Mouse (Mus musculus): Measurements from ENCODE around the gene Polrmt. TPM values are rescaled to one million over a fixed set of nuclear protein-coding genes. Genes with fewer than 3 reads are reported as not detected.
A peak's percentile ranks its signal among the peaks of the same experiment; 100 is the strongest.

Gene Polrmt
- polyA plus RNA-seq, 1 experiment from 2014 or later, result 46.2 TPM

DNA sequence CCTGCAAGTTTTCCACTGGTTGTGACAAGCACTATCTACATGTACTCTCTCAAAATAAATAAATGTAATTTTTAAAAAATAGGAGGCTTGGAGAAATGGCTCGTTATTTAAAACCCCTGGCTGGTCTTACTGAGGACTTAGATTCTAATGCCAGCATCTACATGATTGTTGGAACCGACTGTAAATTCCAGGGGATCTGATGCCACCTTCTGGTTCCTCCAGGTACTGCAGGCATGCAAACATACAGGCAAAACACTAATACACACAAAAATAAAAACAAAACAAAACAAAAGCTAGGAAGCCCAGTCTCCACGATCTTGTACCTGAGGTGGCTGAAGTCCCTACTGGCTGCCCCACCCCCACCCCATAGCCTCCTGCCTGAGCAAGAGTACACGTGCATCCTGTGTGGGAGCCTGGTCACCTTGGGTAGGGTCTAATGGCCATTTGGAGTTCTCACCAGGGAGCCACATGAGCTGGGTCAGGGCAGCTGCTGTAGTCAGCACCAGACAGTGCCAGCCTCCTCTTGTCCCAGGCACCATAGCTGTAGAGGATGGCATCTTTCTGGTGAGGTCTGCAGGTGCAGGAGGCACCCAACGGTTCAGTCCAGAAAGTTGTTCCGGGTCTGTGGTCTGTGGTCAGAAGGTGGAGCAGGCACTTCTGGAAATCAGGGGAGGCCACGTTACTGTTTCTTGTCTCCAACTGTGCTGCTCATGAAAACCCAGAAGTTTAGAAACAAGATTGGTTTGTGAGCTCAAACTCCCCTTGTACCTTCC lies 42.2 kb upstream of the Polrmt start:
- Histone ChIP-seq H3K4me2 (ENCODE audit: low read depth, low read length) (no peak overlapping the region), H3K9me3 (ENCODE audit: control insufficient read depth, low read length) (no peaks in the 10 kb centered on the region), H3K9ac (ENCODE audit: low read length) (no peak overlapping the region), H3K27me3 (ENCODE audit: control insufficient read depth, insufficient read depth, low read depth, low read length) (no peaks in the 10 kb centered on the region), H3K27ac (ENCODE audit: low read length) (no peak overlapping the region), H3K4me3 (ENCODE audit: low read length) (no peak overlapping the region), H3K4me1 (replicated peaks; ENCODE audit: control insufficient read depth, insufficient read depth, low read length) (no peaks in the 10 kb centered on the region; the same call in 1 of the 2 replicates), H3K36me3 (ENCODE audit: control insufficient read depth, insufficient read depth, low read length) (no peaks in the 10 kb centered on the region)
- 33% methylated on average over 7 of the region's 7 CpGs for WGBS
- ATAC-seq (ENCODE audit: low read depth), result no peak

DNA sequence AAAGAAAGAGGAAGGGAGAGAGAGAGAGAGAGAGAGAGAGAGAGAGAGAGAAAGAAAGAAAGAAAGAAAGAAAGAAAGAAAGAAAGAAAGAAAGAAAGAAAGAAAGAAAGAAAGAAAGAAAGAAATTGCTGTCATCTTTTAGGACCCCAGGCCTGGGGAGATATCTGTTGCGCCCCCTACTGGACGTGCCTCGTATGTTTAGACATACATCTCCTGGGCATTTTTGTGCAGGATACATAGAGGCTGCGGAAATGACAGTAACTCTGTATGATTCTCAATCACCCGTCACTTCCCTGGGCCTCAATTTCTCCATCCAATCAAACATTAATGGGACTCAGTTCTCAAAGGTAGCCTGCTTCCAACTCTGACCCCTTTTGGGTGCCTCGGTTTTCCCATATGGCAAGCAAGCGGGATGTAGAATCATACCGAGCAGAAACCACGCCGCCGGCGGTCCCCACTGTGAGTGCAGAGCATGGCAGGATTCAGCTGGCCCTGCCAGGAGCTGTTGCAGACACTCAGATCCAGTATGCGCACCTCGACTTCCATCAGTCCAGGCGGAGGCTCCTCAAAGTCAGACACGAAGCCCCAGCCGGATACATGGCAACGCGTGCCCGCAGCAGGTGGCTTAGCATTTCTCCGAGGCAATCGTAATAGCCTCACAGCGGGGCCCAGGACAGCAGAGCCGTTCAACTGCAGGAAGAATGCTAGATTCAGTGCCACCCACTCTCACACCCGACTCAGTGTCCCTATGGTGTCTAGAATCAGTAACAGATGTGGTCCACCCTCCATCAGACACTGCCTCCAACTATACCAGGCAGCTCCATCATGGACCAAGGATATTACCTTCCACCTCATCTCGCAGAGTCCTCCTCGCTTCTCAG lies 37.8 kb upstream of the Polrmt start:
- H3K4me1 ChIP-seq (replicated peaks; ENCODE audit: control insufficient read depth, insufficient read depth, low read length), result peaks cover 14% of the 10 kb centered on the region
- no peak for ATAC-seq (ENCODE audit: low read depth)
- no peaks in the 10 kb centered on the region for H3K36me3 ChIP-seq (ENCODE audit: control insufficient read depth, insufficient read depth, low read length)
- H3K4me2 ChIP-seq (ENCODE audit: low read depth, low read length), result no peak overlapping the region
- no peaks in the 10 kb centered on the region for H3K9me3 ChIP-seq (ENCODE audit: control insufficient read depth, low read length)
- 38% methylated on average over 27 of the region's 27 CpGs for WGBS
- H3K27me3 ChIP-seq (ENCODE audit: control insufficient read depth, insufficient read depth, low read depth, low read length), result no peaks in the 10 kb centered on the region; the same call in 1 of the 2 replicates
- H3K4me3 ChIP-seq (ENCODE audit: low read length), result no peak overlapping the region
- H3K27ac ChIP-seq (ENCODE audit: low read length), result no peak overlapping the region
- no peak overlapping the region for H3K9ac ChIP-seq (ENCODE audit: low read length)

DNA sequence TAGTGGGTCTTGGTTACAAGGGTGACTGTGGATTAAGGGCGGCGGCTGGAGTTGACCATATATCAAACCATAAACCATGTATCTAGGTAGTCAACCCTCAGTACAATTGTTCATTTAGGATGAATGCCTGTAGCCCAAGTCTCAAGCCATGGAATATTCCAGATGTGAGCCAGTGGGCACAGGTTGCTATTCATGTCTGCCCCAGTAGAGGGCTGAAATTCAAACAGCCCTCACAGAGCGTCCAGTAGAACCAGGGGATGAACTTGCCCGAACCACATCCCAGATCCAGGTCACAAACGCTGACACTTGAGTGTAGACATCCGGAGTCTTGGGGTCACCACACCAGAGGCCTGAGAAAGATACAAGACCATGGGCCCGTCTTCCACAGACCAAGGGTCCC lies 36.7 kb upstream of the Polrmt start:
- 60% methylated on average over 7 of the region's 7 CpGs for WGBS
- no peak overlapping the region for H3K9ac ChIP-seq (ENCODE audit: low read length)
- H3K36me3 ChIP-seq (ENCODE audit: control insufficient read depth, insufficient read depth, low read length), result no peaks in the 10 kb centered on the region
- no peak overlapping the region for H3K4me2 ChIP-seq (ENCODE audit: low read depth, low read length)
- H3K4me1 ChIP-seq (replicated peaks; ENCODE audit: control insufficient read depth, insufficient read depth, low read length), result peaks cover 25% of the 10 kb centered on the region
- H3K27me3 ChIP-seq (ENCODE audit: control insufficient read depth, insufficient read depth, low read depth, low read length), result no peaks in the 10 kb centered on the region; the same call in 1 of the 2 replicates
- H3K9me3 ChIP-seq (ENCODE audit: control insufficient read depth, low read length), result no peaks in the 10 kb centered on the region
- no peak for ATAC-seq (ENCODE audit: low read depth)
- H3K27ac ChIP-seq (ENCODE audit: low read length), result no peak overlapping the region
- no peak overlapping the region for H3K4me3 ChIP-seq (ENCODE audit: low read length)

DNA sequence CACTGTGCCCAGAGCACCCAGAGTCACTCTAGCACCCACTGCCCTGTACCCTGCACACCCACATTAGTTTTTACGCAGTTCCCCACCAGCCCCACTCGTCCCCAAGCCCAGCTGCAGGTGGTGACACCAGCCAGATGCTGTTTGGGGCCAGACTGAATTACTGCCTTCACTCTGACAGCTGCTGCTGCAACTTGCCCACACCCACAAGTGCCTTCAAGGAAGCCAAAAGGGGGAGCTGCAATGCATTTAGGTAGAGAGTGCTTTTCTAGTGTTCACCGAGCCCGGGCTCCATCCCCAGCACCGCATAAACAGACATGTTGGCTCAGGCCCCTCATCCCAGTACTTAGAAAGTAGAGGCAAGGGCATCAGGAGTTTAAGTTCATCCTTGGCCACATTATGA lies 35.6 kb upstream of the Polrmt start:
- Histone ChIP-seq H3K36me3 (ENCODE audit: control insufficient read depth, insufficient read depth, low read length) (no peaks in the 10 kb centered on the region), H3K27ac (ENCODE audit: low read length) (no peak overlapping the region), H3K4me3 (ENCODE audit: low read length) (no peak overlapping the region), H3K9ac (ENCODE audit: low read length) (no peak overlapping the region), H3K4me2 (ENCODE audit: low read depth, low read length) (no peak overlapping the region), H3K9me3 (ENCODE audit: control insufficient read depth, low read length) (no peaks in the 10 kb centered on the region), H3K4me1 (replicated peaks; ENCODE audit: control insufficient read depth, insufficient read depth, low read length) (peaks cover 33% of the 10 kb centered on the region), H3K27me3 (ENCODE audit: control insufficient read depth, insufficient read depth, low read depth, low read length) (no peaks in the 10 kb centered on the region; the same call in 1 of the 2 replicates)
- 65% methylated on average over 5 of the region's 5 CpGs for WGBS
- ATAC-seq (ENCODE audit: low read depth), result no peak

DNA sequence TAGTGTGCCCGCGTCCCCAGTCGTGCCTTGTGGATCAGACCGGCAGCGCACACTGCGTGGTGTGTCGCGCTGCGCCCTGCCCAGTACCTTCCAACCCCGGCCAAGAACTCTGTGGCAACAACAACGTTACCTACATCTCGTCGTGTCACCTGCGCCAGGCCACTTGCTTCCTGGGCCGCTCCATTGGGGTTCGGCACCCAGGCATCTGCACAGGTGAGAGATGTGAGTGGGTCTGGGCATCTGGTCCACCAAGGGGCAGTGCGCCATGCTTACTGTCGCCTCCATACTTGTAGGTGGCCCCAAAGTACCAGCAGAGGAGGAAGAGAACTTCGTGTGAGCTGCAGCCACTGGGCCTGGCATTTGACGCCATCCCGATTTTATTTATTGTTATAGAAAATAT lies 34.8 kb upstream of the Polrmt start:
- Histone ChIP-seq H3K4me1 (replicated peaks; ENCODE audit: control insufficient read depth, insufficient read depth, low read length) (peaks cover 33% of the 10 kb centered on the region), H3K9me3 (ENCODE audit: control insufficient read depth, low read length) (no peaks in the 10 kb centered on the region), H3K36me3 (ENCODE audit: control insufficient read depth, insufficient read depth, low read length) (no peaks in the 10 kb centered on the region), H3K27me3 (ENCODE audit: control insufficient read depth, insufficient read depth, low read depth, low read length) (no peaks in the 10 kb centered on the region; the same call in 1 of the 2 replicates), H3K9ac (ENCODE audit: low read length) (no peak overlapping the region; the same call in 1 of the 2 replicates), H3K27ac (ENCODE audit: low read length) (peak overlapping the region; percentile 69; the same call in 1 of the 2 replicates), H3K4me3 (ENCODE audit: low read length) (peak overlapping the region; percentile 56), H3K4me2 (ENCODE audit: low read depth, low read length) (peak overlapping the region; percentile 92)
- WGBS, result 29% methylated on average over 21 of the region's 21 CpGs
- ATAC-seq (ENCODE audit: low read depth), result no peak

DNA sequence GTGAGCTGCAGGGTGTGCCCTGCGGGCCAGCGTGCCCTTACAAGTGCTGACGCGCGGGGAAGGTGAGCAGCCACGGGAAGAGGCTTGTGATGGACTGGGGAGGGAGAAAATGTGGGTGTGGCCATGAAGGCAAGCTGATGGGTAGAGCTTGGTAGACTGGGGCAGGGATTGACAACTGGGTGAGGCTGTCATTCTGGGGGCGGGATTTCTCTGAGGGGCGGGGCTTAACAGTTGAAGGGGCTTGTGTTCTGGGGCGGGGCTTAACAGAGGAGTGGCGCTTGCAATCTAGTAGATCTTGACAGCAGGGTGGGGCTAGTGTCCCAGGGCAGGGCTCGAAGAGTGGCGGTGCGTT lies 34.3 kb upstream of the Polrmt start:
- no peak for ATAC-seq (ENCODE audit: low read depth)
- H3K4me1 ChIP-seq (replicated peaks; ENCODE audit: control insufficient read depth, insufficient read depth, low read length), result peaks cover 33% of the 10 kb centered on the region
- WGBS, result 2% methylated on average over 11 of the region's 13 CpGs
- H3K27ac ChIP-seq (ENCODE audit: low read length), result peak overlapping the region; percentile 69
- H3K4me3 ChIP-seq (ENCODE audit: low read length), result peak overlapping the region; percentile 56
- H3K36me3 ChIP-seq (ENCODE audit: control insufficient read depth, insufficient read depth, low read length), result no peaks in the 10 kb centered on the region
- H3K4me2 ChIP-seq (ENCODE audit: low read depth, low read length), result peak overlapping the region; percentile 92
- H3K9ac ChIP-seq (ENCODE audit: low read length), result peak overlapping the region; percentile 42
- H3K9me3 ChIP-seq (ENCODE audit: control insufficient read depth, low read length), result no peaks in the 10 kb centered on the region
- H3K27me3 ChIP-seq (ENCODE audit: control insufficient read depth, insufficient read depth, low read depth, low read length), result no peaks in the 10 kb centered on the region; the same call in 1 of the 2 replicates

DNA sequence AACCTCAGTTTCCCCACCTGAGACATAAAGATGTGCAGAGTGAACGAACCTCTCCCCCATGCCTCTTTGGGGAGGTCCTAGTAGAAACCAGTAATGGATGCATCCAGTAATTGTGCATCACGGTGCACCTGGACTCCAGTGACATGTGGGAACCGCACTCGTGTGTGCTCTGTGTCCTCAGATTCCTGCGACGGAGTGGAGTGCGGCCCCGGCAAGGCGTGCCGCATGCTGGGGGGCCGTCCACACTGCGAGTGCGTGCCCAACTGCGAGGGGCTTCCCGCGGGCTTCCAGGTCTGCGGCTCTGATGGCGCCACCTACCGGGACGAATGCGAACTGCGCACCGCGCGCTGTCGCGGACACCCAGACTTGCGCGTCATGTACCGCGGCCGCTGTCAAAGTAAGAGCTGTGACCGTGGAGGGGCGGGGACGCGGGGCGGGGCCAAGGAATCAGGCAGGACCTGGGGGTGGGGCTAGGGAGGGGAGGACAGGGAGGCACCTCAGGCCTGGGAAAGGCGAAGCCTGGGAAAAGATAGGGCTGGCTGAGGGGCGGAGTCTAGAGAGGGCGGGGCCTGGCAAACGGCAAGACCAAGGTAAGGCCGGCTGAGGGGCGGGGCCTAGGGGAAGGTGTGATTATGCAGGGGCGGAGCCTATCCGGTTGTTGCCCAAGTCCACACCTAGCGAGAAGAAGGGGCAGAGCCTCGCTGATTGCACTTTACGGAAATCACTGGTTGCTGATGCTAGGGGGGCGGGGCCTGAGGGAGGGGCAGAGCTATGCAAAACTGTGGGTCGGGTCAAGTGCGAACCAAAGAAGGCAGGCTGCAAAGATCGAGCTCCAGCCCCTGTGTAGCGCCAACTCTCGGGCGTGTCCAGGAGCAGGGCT lies 33.6 kb upstream of the Polrmt start:
- no peaks in the 10 kb centered on the region; the same call in 1 of the 2 replicates for H3K36me3 ChIP-seq (ENCODE audit: control insufficient read depth, insufficient read depth, low read length)
- H3K4me2 ChIP-seq (ENCODE audit: low read depth, low read length), result peak overlapping the region; percentile 92
- peaks cover 33% of the 10 kb centered on the region for H3K4me1 ChIP-seq (replicated peaks; ENCODE audit: control insufficient read depth, insufficient read depth, low read length)
- peak; percentile 89 for ATAC-seq (ENCODE audit: low read depth)
- H3K27me3 ChIP-seq (ENCODE audit: control insufficient read depth, insufficient read depth, low read depth, low read length), result no peaks in the 10 kb centered on the region; the same call in 1 of the 2 replicates
- peak overlapping the region; percentile 69 for H3K27ac ChIP-seq (ENCODE audit: low read length)
- peak overlapping the region; percentile 56 for H3K4me3 ChIP-seq (ENCODE audit: low read length)
- H3K9me3 ChIP-seq (ENCODE audit: control insufficient read depth, low read length), result peaks cover under 1% of the 10 kb centered on the region
- peak overlapping the region; percentile 55 for H3K9ac ChIP-seq (ENCODE audit: low read length)
- 1% methylated on average over 54 of the region's 55 CpGs for WGBS

DNA sequence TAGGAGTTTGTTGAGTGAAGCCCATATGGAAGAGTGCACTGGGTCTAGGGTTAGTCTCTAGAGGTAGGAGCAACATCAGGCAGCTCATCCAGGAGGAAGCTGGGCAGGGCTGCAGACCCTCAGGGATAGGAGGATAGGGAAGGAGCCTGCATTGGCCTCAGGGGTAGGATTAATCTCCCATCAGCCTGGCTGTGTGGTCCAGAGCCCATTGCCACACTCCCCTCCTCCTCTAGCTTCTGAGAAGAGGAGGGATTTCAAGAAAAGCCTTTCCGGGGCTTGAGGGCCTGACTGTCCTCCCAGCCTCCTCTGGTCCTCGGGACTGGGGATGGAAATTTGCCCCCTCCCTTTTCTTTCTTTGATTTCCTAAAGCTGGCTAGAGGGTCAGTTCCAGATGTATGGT lies 32.8 kb upstream of the Polrmt start:
- Histone ChIP-seq H3K27ac (ENCODE audit: low read length) (no peak overlapping the region), H3K4me1 (replicated peaks; ENCODE audit: control insufficient read depth, insufficient read depth, low read length) (peaks cover 33% of the 10 kb centered on the region), H3K9me3 (ENCODE audit: control insufficient read depth, low read length) (peaks cover 3% of the 10 kb centered on the region), H3K4me2 (ENCODE audit: low read depth, low read length) (no peak overlapping the region), H3K9ac (ENCODE audit: low read length) (no peak overlapping the region; the same call in 1 of the 2 replicates), H3K4me3 (ENCODE audit: low read length) (no peak overlapping the region), H3K36me3 (ENCODE audit: control insufficient read depth, insufficient read depth, low read length) (no peaks in the 10 kb centered on the region; the same call in 1 of the 2 replicates), H3K27me3 (ENCODE audit: control insufficient read depth, insufficient read depth, low read depth, low read length) (no peaks in the 10 kb centered on the region; the same call in 1 of the 2 replicates)
- ATAC-seq (ENCODE audit: low read depth), result no peak
- 23% methylated on average over 2 of the region's 2 CpGs for WGBS

Measured in lung, embryonic 16.5 days (tissue).